Mouse (Mus musculus): Measurements from ENCODE around the gene Dph2. TPM values are rescaled to one million over a fixed set of nuclear protein-coding genes. Genes with fewer than 3 reads are reported as not detected.

The Dph2 gene
- total and polyA plus RNA-seq, 2 experiments from 2014 or later, result 14.1 to 21.2 TPM

- Histone ChIP-seq H3K27me3 (ENCODE audit: insufficient read depth, low read length) (no peaks in the 10 kb centered on the region), H3K36me3 (ENCODE audit: insufficient read depth, low read length) (peaks cover 30% of the 10 kb centered on the region), H3K4me2 (ENCODE audit: low read depth, low read length) (peak overlapping the region; percentile 97), H3K4me3 (ENCODE audit: low read length) (no peak overlapping the region), H3K9me3 (ENCODE audit: low read length) (no peaks in the 10 kb centered on the region), H3K9ac (replicated peaks; ENCODE audit: low read length) (0 out of 2 replicates have a peak overlapping the region, but pooled peaks have one; percentile 57), H3K27ac (no peak overlapping the region), H3K4me1 (ENCODE audit: insufficient read depth, low read length) (peaks cover 11% of the 10 kb centered on the region; the same call in 1 of the 2 replicates)
- TF ChIP-seq CTCF (IDR thresholded peaks at IDR 0.05; ENCODE audit: low read depth), result no peak
- WGBS, result 62% methylated on average over 8 of the region's 8 CpGs
- ATAC-seq, result no peak
- DNase-seq (ENCODE audit: low spot score), result no peak
These were observed 1.1 kb downstream of the Dph2 start for GRCm38 (mm10) chr4:117890750-117891149.

- no peak overlapping the region for H3K4me3 ChIP-seq (ENCODE audit: low read length)
- H3K9me3 ChIP-seq (ENCODE audit: low read length), result no peaks in the 10 kb centered on the region
- DNase-seq (ENCODE audit: low spot score) (no peak), ATAC-seq (no peak)
- no peak overlapping the region for H3K27ac ChIP-seq
- TF ChIP-seq CTCF (IDR thresholded peaks at IDR 0.05; ENCODE audit: low read depth), result no peak
- H3K27me3 ChIP-seq (ENCODE audit: insufficient read depth, low read length), result no peaks in the 10 kb centered on the region
- H3K4me1 ChIP-seq (ENCODE audit: insufficient read depth, low read length), result peaks cover 11% of the 10 kb centered on the region; the same call in 1 of the 2 replicates
- H3K9ac ChIP-seq (replicated peaks; ENCODE audit: low read length), result no peak overlapping the region
- no peak overlapping the region for H3K4me2 ChIP-seq (ENCODE audit: low read depth, low read length)
- WGBS, result 90% methylated on average over 14 of the region's 14 CpGs
- peaks cover 29% of the 10 kb centered on the region for H3K36me3 ChIP-seq (ENCODE audit: insufficient read depth, low read length)
These were observed 1.8 kb downstream of the Dph2 start for GRCm38 (mm10) chr4:117890031-117890430.

- Histone ChIP-seq H3K27ac (no peak overlapping the region), H3K9ac (replicated peaks; ENCODE audit: low read length) (no peak overlapping the region), H3K36me3 (ENCODE audit: insufficient read depth, low read length) (peaks cover 28% of the 10 kb centered on the region), H3K27me3 (ENCODE audit: insufficient read depth, low read length) (no peaks in the 10 kb centered on the region), H3K4me2 (ENCODE audit: low read depth, low read length) (no peak overlapping the region), H3K4me3 (ENCODE audit: low read length) (no peak overlapping the region), H3K4me1 (ENCODE audit: insufficient read depth, low read length) (peaks cover 11% of the 10 kb centered on the region; the same call in 1 of the 2 replicates), H3K9me3 (ENCODE audit: low read length) (no peaks in the 10 kb centered on the region)
- WGBS, result 92% methylated on average over 15 of the region's 15 CpGs
- ATAC-seq (no peak), DNase-seq (ENCODE audit: low spot score) (no peak)
- no peak for TF ChIP-seq CTCF (IDR thresholded peaks at IDR 0.05; ENCODE audit: low read depth)
These were observed 2.4 kb downstream of the Dph2 start for GRCm38 (mm10) chr4:117889471-117889870.

GRCm38 (mm10) chr4:117887920-117888319, 3.9 kb downstream of the Dph2 start:
- Histone ChIP-seq H3K9ac (replicated peaks; ENCODE audit: low read length) (peak overlapping the region; percentile 95; the same call in 1 of the 2 replicates), H3K27ac (peak overlapping the region; percentile 20; the same call in 1 of the 2 replicates), H3K4me1 (ENCODE audit: insufficient read depth, low read length) (peaks cover 17% of the 10 kb centered on the region; the same call in 1 of the 2 replicates), H3K27me3 (ENCODE audit: insufficient read depth, low read length) (no peaks in the 10 kb centered on the region), H3K36me3 (ENCODE audit: insufficient read depth, low read length) (peaks cover 27% of the 10 kb centered on the region), H3K9me3 (ENCODE audit: low read length) (no peaks in the 10 kb centered on the region), H3K4me3 (ENCODE audit: low read length) (peak overlapping the region; percentile 91; the same call in 1 of the 2 replicates), H3K4me2 (ENCODE audit: low read depth, low read length) (peak overlapping the region; percentile 73)
- TF ChIP-seq CTCF (IDR thresholded peaks at IDR 0.05; ENCODE audit: low read depth), result no peak
- 72% methylated on average over 2 of the region's 2 CpGs for WGBS
- ATAC-seq, result no peak
- no peak for DNase-seq (ENCODE audit: low spot score)

- DNase-seq (ENCODE audit: low spot score), result peak; percentile 96
- peak; percentile 89 for ATAC-seq
- H3K27me3 ChIP-seq (ENCODE audit: insufficient read depth, low read length), result no peaks in the 10 kb centered on the region
- peak within 1 kb of the TSS; percentile 91 for H3K4me3 ChIP-seq (ENCODE audit: low read length)
- peaks cover 21% of the 10 kb centered on the region for H3K4me1 ChIP-seq (ENCODE audit: insufficient read depth, low read length)
- TF ChIP-seq CTCF (IDR thresholded peaks at IDR 0.05; ENCODE audit: low read depth), result no peak
- WGBS, result 0% methylated on average over 35 of the region's 37 CpGs
- H3K9me3 ChIP-seq (ENCODE audit: low read length), result no peaks in the 10 kb centered on the region
- H3K27ac ChIP-seq, result peak within 1 kb of the TSS; percentile 82
- peak within 1 kb of the TSS; percentile 95 for H3K9ac ChIP-seq (replicated peaks; ENCODE audit: low read length)
- peak within 1 kb of the TSS; percentile 73 for H3K4me2 ChIP-seq (ENCODE audit: low read depth, low read length)
- peaks cover 27% of the 10 kb centered on the region for H3K36me3 ChIP-seq (ENCODE audit: insufficient read depth, low read length)
These were observed 4.7 kb downstream of the Dph2 start, which contains the start of gene Atp6v0b for GRCm38 (mm10) chr4:117887133-117887532. Atp6v0b (minus strand) TSS chr4:117887333.

GRCm38 (mm10) chr4:117886644-117887043, 5.2 kb downstream of the Dph2 start:
- WGBS, result 2% methylated on average over 24 of the region's 24 CpGs
- H3K9me3 ChIP-seq (ENCODE audit: low read length), result no peaks in the 10 kb centered on the region
- H3K27ac ChIP-seq, result peak overlapping the region; percentile 82
- H3K4me2 ChIP-seq (ENCODE audit: low read depth, low read length), result peak overlapping the region; percentile 73
- no peak for TF ChIP-seq CTCF (IDR thresholded peaks at IDR 0.05; ENCODE audit: low read depth)
- H3K4me1 ChIP-seq (ENCODE audit: insufficient read depth, low read length), result peaks cover 26% of the 10 kb centered on the region
- ATAC-seq, result no peak
- peak overlapping the region; percentile 95 for H3K9ac ChIP-seq (replicated peaks; ENCODE audit: low read length)
- DNase-seq (ENCODE audit: low spot score), result peak; percentile 22
- H3K36me3 ChIP-seq (ENCODE audit: insufficient read depth, low read length), result peaks cover 27% of the 10 kb centered on the region
- peak overlapping the region; percentile 91 for H3K4me3 ChIP-seq (ENCODE audit: low read length)
- H3K27me3 ChIP-seq (ENCODE audit: insufficient read depth, low read length), result no peaks in the 10 kb centered on the region

- no peaks in the 10 kb centered on the region for H3K9me3 ChIP-seq (ENCODE audit: low read length)
- DNase-seq (ENCODE audit: low spot score) (no peak), ATAC-seq (no peak)
- H3K4me3 ChIP-seq (ENCODE audit: low read length), result peak overlapping the region; percentile 91
- TF ChIP-seq CTCF (IDR thresholded peaks at IDR 0.05; ENCODE audit: low read depth), result no peak
- H3K4me1 ChIP-seq (ENCODE audit: insufficient read depth, low read length), result peaks cover 23% of the 10 kb centered on the region
- H3K36me3 ChIP-seq (ENCODE audit: insufficient read depth, low read length), result peaks cover 27% of the 10 kb centered on the region
- 83% methylated on average over 9 of the region's 9 CpGs for WGBS
- no peak overlapping the region for H3K27ac ChIP-seq
- peak overlapping the region; percentile 73 for H3K4me2 ChIP-seq (ENCODE audit: low read depth, low read length)
- H3K9ac ChIP-seq (replicated peaks; ENCODE audit: low read length), result peak overlapping the region; percentile 95
- H3K27me3 ChIP-seq (ENCODE audit: insufficient read depth, low read length), result no peaks in the 10 kb centered on the region
These were observed 5.8 kb downstream of the Dph2 start for GRCm38 (mm10) chr4:117885994-117886393.
